Mouse (Mus musculus): Measurements from ENCODE around the gene Rab20. TPM values are rescaled to one million over a fixed set of nuclear protein-coding genes. Genes with fewer than 3 reads are reported as not detected.

Rab20 gene
- polyA plus RNA-seq, 1 experiment: not detected

DNA sequence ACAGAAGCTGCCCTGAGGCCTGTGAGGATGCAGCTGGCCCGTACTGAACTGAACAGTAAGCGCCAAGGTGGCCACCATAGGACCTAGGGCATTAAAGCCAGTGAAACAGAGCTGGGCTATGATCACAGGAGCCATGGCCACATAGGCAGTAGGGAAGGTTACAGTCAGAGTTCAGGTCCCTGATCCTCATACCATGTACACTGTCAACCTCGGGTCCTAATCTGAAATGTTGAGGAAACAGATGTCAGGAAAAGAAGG lies 13.9 kb downstream of the Rab20 start:
- TF ChIP-seq GATA1 (IDR thresholded peaks at IDR 0.05; ENCODE audit: low read length): no peak

DNA sequence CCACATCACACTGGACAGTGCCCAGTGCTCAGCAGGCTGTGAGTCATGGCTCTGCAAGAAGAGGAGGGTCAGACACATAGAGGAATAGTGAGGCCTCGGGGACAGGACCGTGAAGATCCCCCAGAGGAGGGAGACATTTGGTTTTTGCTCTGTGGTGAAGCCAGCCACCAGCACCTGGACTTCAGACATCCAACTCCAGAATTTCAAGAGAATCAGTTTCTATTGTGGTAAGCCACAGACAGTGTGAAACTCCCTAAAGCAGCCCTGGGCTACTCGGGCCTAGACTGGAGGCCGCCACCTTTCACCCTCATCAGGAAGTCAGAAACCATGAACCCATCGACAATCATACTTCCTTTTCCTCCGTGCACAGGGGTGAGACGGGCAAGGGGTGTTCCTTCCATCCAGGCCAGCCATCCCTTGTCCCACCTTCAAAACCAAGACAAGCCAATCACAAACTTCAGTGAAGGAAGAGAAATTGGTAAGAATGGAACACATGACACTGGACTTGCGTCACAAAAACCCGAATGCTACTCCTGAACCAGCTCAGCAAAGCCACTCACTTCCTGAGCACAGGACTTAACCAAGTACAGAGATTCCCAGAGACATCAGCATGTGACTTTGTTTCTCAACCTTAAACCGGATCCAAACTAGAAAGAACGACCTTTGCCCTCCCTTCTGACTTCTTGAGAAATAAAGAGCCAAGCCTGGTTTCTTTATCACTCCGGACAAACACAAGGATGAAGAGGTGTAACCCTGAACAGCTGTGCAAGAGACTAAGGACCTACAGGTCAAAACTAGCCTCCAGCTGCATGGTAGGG lies 14.4 kb downstream of the Rab20 start:
- no peak for TF ChIP-seq GATA1 (IDR thresholded peaks at IDR 0.05; ENCODE audit: low read length)

DNA sequence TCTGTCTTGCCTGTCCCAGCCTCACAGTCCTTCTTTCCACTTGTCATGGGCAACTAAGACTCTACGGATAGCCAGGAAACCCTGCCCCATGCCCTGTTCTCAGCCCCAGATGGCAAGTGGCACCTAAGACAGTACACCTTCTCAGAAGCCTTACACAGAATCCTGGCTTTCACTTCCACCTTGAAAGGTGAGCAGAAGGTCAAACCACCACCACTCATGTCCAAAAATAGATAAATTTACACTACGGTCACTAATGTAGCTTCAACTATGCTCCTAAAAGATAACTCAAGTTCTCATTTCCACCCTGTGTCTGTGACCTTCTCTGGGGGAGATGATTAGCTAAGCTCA lies 15.0 kb downstream of the Rab20 start:
- no peak for TF ChIP-seq GATA1 (IDR thresholded peaks at IDR 0.05; ENCODE audit: low read length)

DNA sequence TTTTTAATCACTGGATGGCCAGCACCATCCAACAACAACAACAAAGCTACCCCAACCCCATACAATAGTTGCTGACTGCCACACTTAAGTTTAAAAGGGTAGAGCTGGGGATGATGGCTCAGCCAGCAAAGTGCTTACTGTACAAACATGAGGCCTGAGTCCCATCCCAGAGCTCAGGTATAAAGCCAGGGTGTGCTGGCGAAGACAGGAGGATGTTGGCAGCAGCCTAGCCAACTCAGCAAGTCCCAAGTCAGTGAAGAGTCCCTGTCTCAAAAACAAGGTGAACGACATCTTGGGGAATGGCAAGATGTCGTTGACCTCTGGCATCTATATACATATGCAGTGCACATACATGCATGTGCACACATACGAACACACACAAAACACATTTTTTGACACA lies 15.9 kb downstream of the Rab20 start:
- no peak for TF ChIP-seq GATA1 (IDR thresholded peaks at IDR 0.05; ENCODE audit: low read length)

DNA sequence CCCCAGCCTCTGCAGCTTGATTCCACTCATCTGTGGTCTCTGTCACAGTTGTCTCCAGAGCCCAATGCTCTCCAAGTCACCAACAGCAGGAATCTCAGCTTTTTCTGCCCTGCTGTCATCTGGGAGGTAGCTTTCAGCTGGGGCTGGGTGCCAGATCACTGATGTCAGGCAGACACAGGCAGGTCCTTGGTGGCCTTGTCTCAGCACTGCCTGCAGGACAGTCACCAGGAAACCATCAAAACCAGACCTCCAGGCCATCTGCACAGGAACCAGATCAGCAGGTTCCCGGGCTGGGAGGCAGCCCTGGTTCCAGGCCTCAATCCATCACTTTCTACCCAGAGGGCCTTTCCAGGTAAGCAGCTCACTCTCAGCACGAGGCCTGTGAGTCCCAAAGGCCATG lies 16.7 kb downstream of the Rab20 start:
- TF ChIP-seq GATA1 (IDR thresholded peaks at IDR 0.05; ENCODE audit: low read length): no peak

DNA sequence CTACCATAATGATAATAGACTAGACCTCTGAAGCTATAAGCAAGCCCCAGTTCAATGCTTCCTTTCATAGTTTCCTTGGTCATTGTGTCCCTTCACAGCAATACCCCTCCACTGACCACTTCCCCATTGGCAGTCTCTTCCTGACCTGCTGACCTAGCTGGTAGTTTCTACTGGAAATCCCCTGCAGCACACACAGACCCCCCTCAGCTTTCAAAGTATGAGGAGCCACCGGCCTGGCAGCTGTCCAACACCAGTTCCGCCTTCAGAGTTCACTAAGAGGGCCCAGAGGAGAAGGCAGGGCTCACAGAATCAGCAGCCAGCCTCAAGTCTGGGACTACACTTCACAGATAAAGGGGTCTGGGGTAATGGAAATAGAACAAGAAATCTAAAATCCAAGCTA lies 17.6 kb downstream of the Rab20 start:
- TF ChIP-seq GATA1 (IDR thresholded peaks at IDR 0.05; ENCODE audit: low read length): no peak

DNA sequence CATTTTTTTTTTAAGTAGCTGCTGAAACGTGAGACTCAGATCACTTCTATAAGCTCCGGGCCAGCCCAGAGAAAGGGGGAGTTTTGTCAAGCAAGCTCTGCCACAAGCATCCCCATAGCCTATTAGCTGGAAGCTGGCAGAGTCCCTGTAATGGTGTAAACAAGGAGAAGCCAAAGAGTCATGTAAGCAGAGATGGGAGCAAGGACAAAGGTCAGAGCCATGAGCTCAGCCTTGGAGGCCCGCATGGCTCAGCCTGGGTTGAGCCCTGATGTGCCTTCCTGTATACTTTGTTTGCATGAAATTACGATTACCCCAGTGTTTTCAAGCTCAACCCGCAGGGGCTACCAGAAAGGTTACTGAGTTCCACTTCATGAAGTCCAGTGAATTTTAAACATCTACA lies 19.5 kb downstream of the Rab20 start:
- no peak for TF ChIP-seq GATA1 (IDR thresholded peaks at IDR 0.05; ENCODE audit: low read length)

DNA sequence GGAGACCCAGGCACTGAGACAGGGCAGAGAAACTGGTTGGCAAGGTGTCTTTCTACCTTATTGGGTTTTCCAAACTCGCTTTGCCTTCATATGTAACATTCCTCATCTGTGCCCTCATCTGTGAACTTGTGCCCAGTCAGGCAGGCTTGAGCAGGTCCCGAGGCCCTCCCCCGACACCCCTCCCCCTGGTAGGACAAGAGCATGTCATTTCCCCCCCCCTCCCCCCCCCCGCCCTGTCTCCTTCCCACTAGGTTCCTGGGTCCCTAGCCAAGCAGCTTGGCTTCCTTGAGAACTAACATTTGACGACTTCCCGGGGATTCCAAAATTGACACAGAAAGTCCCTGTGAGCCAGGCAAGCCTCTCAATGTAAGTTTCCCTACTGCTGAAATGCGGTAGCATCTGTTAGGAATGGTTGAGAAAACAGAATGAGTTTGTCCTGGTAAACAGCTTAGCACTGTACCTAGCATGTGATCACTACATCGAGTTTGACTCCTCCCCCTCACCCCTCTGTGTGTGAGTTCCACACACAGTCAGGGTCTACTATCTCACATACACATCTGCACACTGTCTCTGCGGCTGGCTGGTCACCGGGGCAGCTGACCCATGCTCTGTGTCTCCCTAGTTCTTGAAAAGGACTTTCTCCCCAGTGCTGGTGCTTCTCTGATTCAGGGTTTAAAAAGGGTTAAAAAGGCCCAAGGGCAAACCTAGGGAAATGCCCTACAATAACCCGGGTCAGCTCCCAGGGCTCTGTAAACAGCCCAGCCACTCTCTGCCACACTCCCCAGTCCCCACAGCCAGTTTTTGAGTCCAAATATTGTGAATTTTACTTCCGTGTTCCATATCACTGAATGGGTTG lies 20.3 kb downstream of the Rab20 start:
- TF ChIP-seq GATA1 (IDR thresholded peaks at IDR 0.05; ENCODE audit: low read length): no peak

DNA sequence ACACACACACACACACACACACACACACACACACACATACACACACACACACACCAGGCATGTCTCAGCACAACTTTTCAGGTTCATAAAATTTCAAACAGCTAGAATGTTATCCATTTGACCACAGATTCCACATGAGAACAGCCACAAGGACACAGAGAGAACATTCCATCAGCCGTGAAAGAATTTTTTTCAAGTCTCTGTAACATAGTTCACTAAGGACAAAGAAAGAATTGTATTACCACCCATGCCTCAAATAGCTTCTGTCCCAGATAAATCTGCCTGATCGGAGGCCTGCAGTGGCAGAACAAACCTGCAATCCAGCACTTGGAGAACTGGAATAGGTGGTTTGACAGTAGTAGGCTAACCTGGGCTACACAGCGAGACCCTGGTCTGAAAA lies 21.2 kb downstream of the Rab20 start:
- no peak for TF ChIP-seq GATA1 (IDR thresholded peaks at IDR 0.05; ENCODE audit: low read length)

DNA sequence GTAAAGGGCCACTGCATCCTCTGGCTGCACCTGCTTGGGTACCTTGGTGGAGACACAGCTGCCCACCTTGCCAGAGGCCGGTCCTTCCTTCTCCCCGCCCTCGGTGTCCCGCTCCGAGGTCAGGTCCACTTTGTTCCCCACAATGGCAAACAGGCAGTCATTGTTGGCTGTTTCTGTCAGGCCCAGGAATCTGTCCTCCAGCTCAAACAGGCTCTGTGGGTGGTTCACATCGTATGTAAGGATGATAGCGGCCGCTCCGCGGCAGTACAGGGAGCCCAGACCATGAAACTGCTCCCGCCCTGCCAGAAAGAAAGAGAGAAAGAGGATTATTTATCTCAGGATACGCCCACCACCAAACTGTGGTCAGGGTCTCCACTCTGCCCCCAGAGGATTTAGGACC lies 24.3 kb downstream of the Rab20 start:
- no peak for TF ChIP-seq GATA1 (IDR thresholded peaks at IDR 0.05; ENCODE audit: low read length)

DNA sequence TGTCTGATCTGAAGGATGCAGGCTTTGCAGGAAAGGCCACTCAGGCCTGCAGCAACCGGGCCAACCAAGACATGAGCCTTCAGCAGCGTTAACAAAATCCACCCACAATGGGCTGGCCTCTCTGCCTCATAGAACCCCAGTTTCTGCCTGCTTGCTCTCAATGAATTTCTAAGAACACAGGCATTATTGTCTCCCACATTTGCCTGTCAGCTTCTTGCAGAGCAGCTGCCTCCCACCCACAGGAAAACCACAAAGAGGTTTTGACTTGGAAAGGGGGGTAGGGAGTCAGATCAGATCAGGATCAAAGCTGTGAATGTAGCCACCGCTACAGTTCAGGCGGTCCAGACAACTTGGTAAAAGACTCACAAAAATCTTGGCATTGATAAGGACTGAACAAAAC lies 25.5 kb downstream of the Rab20 start:
- no peak for TF ChIP-seq GATA1 (IDR thresholded peaks at IDR 0.05; ENCODE audit: low read length)

DNA sequence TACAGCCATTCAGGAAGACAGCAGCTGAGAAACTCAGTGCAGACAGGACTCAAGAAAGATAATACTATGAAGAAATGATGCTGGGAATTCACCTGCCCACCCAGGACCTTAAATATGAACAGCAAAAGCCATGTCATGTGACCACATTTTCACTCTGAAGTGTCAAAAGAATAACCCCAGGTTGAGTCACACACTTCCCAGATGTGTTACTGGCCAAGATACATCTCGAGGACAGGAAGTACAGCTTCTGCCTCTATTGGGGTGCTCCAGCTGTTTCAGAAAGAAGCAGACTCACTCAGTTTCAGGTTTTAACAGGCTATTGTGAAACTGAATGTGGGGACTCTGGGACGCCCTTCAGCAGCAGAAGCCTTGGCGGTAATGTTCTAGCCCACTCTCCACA lies 26.0 kb downstream of the Rab20 start:
- no peak for TF ChIP-seq GATA1 (IDR thresholded peaks at IDR 0.05; ENCODE audit: low read length)

DNA sequence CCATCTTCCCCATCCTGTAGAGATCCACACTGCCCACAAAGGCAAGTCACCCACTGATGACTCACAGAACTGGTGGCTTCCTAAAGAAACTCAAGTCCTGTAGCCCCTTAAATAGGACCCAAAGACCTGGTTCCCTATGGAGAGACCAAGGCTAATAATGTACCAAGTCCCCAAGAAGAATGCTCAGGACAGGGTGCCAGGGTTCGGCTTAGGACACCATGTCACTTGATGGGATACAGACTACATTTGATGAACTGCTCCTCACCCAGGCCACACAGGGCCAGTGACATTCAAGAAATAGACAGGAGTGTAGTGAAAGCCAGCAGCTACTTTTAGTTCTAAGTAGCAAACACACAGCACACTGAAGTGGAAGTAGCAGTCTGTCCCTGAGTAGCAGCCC lies 26.4 kb downstream of the Rab20 start:
- TF ChIP-seq GATA1 (IDR thresholded peaks at IDR 0.05; ENCODE audit: low read length): no peak

DNA sequence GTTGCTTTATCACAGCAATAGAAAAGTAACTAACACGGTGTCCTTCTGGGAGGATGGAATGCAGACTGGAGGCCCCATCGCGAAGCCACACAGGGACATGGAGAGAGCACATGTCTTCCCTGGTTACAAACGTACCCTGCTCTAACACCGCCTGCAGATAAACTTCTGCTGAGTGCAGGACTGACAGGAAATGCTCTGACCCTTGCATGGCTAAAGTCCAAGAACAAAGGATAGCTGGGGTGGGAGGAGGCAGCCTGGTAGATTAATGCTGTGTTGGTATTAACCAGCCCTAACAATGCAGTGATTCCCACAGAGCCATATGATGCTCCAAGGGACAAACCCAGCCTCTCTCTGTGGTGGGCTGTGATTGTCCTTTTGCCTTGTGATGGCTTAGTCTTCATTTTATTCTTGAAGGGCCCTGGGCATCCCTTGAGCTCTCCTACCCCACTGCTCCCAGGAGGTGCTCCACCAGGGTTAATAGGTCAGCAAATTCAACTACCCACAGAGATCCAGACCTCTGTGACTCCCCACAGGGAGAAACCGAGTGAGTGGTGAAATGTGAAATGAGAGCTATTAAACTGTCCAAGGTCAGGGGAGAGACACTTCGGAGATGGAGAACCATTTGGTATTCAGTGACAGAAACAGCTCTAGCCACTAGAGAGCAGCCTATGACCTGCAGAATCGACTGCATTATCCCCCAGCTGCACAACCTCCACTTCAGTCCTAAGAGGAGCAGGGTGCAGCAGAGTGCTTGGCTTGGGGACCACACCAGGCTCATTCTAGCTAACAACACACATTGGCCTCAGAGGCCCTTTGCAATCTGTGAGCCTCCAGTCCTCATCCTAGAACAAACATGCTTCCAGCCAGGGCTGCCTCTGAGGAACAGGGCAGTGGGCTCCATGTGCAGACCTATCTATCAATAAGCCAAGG lies 28.1 kb downstream of the Rab20 start:
- no peak for TF ChIP-seq GATA1 (IDR thresholded peaks at IDR 0.05; ENCODE audit: low read length)

DNA sequence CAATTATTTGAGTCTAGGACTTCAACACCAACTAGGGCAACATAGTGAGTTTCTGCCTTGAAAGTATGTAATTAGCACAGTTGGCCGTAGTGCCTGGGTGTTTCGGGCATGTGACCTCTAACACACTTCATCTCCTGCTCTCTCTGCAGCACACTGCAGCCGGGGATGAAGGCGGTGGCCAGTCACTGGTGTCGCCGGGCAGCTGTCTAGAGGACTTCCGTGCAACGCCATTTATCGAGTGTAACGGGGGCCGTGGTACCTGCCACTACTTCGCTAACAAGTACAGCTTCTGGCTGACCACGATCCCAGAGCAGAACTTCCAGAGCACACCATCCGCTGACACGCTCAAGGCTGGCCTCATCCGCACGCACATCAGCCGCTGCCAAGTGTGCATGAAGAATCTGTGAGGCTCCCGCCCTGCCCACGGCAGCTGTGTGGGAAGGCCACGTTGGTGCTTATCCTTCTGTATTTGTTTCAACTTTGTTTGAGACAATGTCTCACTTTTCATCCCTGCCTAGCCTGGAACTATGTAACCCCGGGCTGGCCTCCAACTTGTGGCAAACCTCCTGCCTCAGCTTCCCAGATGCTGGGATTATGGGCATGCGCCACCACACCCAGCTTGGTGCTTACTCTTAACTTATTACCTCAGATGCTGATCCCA lies 30.5 kb downstream of the Rab20 start:
- no peak for TF ChIP-seq GATA1 (IDR thresholded peaks at IDR 0.05; ENCODE audit: low read length)

DNA sequence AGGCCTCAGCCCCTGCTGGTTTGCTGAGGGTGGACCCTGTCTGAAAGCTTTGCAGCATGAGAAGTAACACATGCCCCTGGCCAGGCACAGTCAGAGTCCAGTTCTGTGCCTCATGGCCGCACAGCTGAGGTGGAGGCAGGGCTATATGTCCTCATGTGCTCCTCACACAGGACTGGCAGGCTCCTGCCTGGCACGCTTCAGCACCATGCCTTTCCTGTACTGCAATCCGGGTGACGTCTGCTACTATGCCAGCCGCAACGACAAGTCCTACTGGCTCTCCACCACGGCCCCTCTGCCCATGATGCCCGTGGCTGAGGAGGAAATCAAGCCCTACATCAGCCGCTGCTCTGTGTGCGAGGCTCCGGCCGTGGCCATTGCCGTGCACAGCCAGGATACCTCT lies 32.7 kb downstream of the Rab20 start:
- no peak for TF ChIP-seq GATA1 (IDR thresholded peaks at IDR 0.05; ENCODE audit: low read length)

Measured in G1E-ER4 (cell line).